Mouse (Mus musculus): ENCODE results near the gene Ppp3ca. TPM values are rescaled to one million over a fixed set of nuclear protein-coding genes. Genes with fewer than 3 reads are reported as not detected.
A peak's percentile ranks its signal among the peaks of the same experiment; 100 is the strongest.

Ppp3ca gene
- 2.8 and 3.9 TPM in 2 replicates for polyA plus RNA-seq (2012; rRNA removed)
- polyA plus RNA-seq (2014; fragmentation: Nextera tagmentation; extraction: Ambion mirVana), result 7.4 and 9.2 TPM in 2 replicates

DNA sequence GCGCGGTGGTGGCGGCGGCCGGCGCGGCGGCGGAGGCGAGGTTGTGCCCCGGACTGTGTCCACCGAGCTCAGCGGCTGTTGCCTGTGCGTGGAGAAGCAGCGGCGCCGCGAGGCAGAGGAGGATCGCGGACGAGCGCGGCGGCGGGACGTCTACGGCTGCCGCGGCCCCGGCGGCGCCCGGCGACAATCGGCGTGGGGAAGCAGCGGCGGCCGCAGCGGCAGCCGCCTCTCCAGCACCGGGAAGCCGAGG, at the start of gene Ppp3ca:
Gene Ppp3ca, plus strand, starts transcription at position 15 of the 250 bp plus-strand sequence.
- ATAC-seq (ENCODE audit: insufficient read depth), result no peak; the same call in 1 of the 2 replicates

DNA sequence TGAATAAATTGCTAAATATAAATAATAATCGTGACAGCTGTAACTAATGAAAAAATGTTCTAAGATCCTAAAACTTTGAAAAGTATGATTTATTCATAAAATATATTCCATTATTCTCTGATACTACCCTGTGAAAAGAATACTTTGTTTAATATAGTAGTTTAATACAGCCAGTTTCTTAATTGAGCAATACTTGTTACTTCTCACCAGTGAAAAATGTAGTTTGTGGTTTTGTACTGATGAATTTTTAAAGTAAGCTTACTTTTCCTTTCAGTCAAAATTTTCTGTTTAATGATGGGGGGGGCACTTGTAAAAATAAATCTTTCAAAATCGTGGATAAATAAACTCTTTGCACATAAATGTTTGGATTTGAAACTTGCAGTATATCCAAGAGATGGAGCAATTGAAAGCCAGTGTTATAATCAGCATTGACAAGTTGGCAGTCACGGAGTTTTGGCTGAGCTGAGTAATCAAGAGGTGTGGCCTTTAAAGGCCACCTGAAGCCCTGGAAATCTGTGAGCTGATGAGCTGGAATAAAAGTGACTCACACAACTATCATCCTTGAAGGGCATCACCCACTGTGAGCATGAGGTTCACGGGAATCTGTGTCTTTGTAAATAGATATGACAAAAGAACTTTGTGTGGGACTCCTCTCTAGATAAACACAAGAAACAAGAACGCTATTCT, 29.2 kb upstream of the Ppp3ca start:
- Histone ChIP-seq H3K4me2 (ENCODE audit: low read depth) (no peak overlapping the region), H3K27me3 (ENCODE audit: control insufficient read depth, insufficient read depth, low read length) (no peaks in the 10 kb centered on the region), H3K27ac (no peak overlapping the region), H3K36me3 (replicated peaks; ENCODE audit: control insufficient read depth, insufficient read depth, low read depth) (no peaks in the 10 kb centered on the region), H3K9me3 (ENCODE audit: control insufficient read depth, low read length) (no peaks in the 10 kb centered on the region), H3K4me3 (ENCODE audit: insufficient read depth in 1 of 2, low read depth in 2 of 2, low read length in 2 of 2) (no peak overlapping the region), H3K9ac (replicated peaks) (no peak overlapping the region), H3K4me1 (replicated peaks; ENCODE audit: control insufficient read depth in 2 of 2, insufficient read depth in 2 of 2, low read length in 1 of 2) (no peaks in the 10 kb centered on the region)
- TF ChIP-seq EP300 (IDR thresholded peaks at IDR 0.05; ENCODE audit: low read depth) (no peak), CTCF (IDR thresholded peaks at IDR 0.05; ENCODE audit: low read depth) (no peak)
- DNase-seq (ENCODE audit: low read depth in 3 of 3, low spot score in 3 of 3), result no peak
- no peak for ATAC-seq (ENCODE audit: insufficient read depth)
- WGBS (ENCODE audit: insufficient replicate concordance), result 55% methylated on average over 5 of the region's 5 CpGs

More for the DNA sequence above, at the start of gene Ppp3ca:
- no peak for TF ChIP-seq CTCF (IDR thresholded peaks at IDR 0.05; ENCODE audit: low read depth)
- no peak for TF ChIP-seq EP300 (IDR thresholded peaks at IDR 0.05; ENCODE audit: low read depth)
- WGBS (ENCODE audit: insufficient replicate concordance), result 1% methylated on average over 31 of the region's 43 CpGs
- Histone ChIP-seq H3K36me3 (replicated peaks; ENCODE audit: control insufficient read depth, insufficient read depth, low read depth) (no peaks in the 10 kb centered on the region), H3K4me1 (replicated peaks; ENCODE audit: control insufficient read depth in 2 of 2, insufficient read depth in 2 of 2, low read length in 1 of 2) (peaks cover 0 to 7% of the 10 kb centered on the region in 2 experiments; a peak in 2 of 4 replicates), H3K27ac (peak within 1 kb of the TSS; percentile 64), H3K4me2 (ENCODE audit: low read depth) (peak within 1 kb of the TSS; percentile 82), H3K4me3 (ENCODE audit: insufficient read depth in 1 of 2, low read depth in 2 of 2, low read length in 2 of 2) (peak within 1 kb of the TSS; percentile 63 to 95), H3K9ac (replicated peaks) (peak within 1 kb of the TSS; percentile 72), H3K27me3 (ENCODE audit: control insufficient read depth, insufficient read depth, low read length) (no peaks in the 10 kb centered on the region), H3K9me3 (ENCODE audit: control insufficient read depth, low read length) (no peaks in the 10 kb centered on the region)
- no peak for DNase-seq (ENCODE audit: low read depth in 3 of 3, low spot score in 3 of 3)

DNA sequence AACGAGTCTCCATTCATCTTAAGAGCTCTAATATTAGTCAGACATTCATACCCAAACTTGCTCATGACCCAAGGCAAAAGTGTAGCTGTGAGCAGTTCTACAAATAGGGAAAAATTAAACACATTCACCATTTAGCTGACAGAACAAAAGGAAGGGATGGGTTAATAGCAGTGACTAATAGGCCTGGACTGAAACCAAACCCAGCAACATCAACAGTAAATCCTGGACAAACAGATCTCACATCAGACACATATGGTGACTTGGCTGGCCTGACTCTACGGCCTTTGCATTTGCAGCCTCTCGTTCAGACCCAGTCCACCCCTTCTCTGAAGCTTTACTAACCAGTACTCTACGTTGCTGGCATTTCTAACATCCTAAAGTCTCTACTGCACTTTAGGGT, 19.0 kb upstream of the Ppp3ca start:
- no peak for ATAC-seq (ENCODE audit: insufficient read depth)
- TF ChIP-seq CTCF (IDR thresholded peaks at IDR 0.05; ENCODE audit: low read depth) (no peak), EP300 (IDR thresholded peaks at IDR 0.05; ENCODE audit: low read depth) (no peak)
- Histone ChIP-seq H3K36me3 (replicated peaks; ENCODE audit: control insufficient read depth, insufficient read depth, low read depth) (no peaks in the 10 kb centered on the region), H3K4me3 (ENCODE audit: insufficient read depth in 1 of 2, low read depth in 2 of 2, low read length in 2 of 2) (no peak overlapping the region), H3K4me2 (ENCODE audit: low read depth) (no peak overlapping the region), H3K4me1 (replicated peaks; ENCODE audit: control insufficient read depth in 2 of 2, insufficient read depth in 2 of 2, low read length in 1 of 2) (no peaks in the 10 kb centered on the region), H3K27me3 (ENCODE audit: control insufficient read depth, insufficient read depth, low read length) (no peaks in the 10 kb centered on the region), H3K9me3 (ENCODE audit: control insufficient read depth, low read length) (no peaks in the 10 kb centered on the region), H3K27ac (no peak overlapping the region), H3K9ac (replicated peaks) (no peak overlapping the region)
- no peak for DNase-seq (ENCODE audit: low read depth in 3 of 3, low spot score in 3 of 3)
- WGBS (ENCODE audit: insufficient replicate concordance), result 58% methylated on average over 4 of the region's 4 CpGs

DNA sequence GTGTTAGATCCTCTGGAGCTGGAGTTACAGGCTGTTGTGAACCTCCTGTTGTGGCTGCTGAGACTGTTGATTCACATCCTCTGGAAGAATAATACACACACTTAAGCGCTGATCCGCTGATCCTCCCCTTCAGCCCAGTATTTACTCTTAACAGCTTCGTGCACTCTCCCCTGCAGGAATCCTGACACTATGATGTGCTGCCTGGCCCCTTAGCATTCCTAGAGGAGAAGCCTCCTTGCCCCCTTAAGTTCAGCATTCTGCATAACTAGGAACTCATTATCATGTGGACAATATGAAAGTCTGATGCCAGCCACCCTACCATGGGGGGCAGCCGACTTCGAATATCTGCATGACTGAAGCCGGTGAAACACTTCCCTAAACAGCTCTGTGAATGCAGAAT, 18.4 kb upstream of the Ppp3ca start:
- no peak for ATAC-seq (ENCODE audit: insufficient read depth)
- H3K9me3 ChIP-seq (ENCODE audit: control insufficient read depth, low read length), result no peaks in the 10 kb centered on the region
- H3K4me1 ChIP-seq (replicated peaks; ENCODE audit: control insufficient read depth in 2 of 2, insufficient read depth in 2 of 2, low read length in 1 of 2), result no peaks in the 10 kb centered on the region
- no peak overlapping the region for H3K4me3 ChIP-seq (ENCODE audit: insufficient read depth in 1 of 2, low read depth in 2 of 2, low read length in 2 of 2)
- no peak overlapping the region for H3K9ac ChIP-seq (replicated peaks)
- no peaks in the 10 kb centered on the region for H3K27me3 ChIP-seq (ENCODE audit: control insufficient read depth, insufficient read depth, low read length)
- H3K36me3 ChIP-seq (replicated peaks; ENCODE audit: control insufficient read depth, insufficient read depth, low read depth), result no peaks in the 10 kb centered on the region
- no peak for DNase-seq (ENCODE audit: low read depth in 3 of 3, low spot score in 3 of 3)
- 57% methylated on average over 6 of the region's 6 CpGs for WGBS (ENCODE audit: insufficient replicate concordance)
- H3K27ac ChIP-seq, result no peak overlapping the region
- no peak for TF ChIP-seq EP300 (IDR thresholded peaks at IDR 0.05; ENCODE audit: low read depth)
- TF ChIP-seq CTCF (IDR thresholded peaks at IDR 0.05; ENCODE audit: low read depth), result no peak
- no peak overlapping the region for H3K4me2 ChIP-seq (ENCODE audit: low read depth)

DNA sequence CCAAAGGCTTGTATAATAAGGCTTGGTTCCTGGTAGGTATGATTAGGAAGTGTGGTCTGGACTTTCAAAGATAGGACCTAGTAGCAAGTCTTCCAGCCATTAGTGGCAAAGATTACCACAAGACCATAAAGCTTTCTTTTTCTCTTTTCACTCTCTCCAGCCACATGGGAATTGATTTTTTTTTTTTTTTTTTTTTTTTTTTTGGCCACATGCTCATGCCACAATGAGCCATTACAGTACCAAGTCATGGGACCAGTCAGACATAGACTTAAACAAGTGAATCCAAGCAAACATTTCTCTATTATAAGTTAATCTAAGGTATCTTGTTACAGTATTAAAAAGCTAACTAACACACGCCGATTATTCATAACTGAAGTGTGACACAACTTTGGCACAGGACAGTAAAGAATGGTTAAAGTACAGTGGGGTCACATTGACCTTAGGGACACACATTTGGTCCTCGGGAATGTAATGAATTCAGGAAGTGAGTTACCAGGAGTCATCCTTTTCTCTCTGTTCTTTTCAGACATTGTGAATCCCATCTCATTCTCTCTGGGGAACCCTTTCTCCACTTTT, 13.4 kb upstream of the Ppp3ca start:
- Histone ChIP-seq H3K9ac (replicated peaks) (no peak overlapping the region), H3K36me3 (replicated peaks; ENCODE audit: control insufficient read depth, insufficient read depth, low read depth) (no peaks in the 10 kb centered on the region), H3K4me3 (ENCODE audit: insufficient read depth in 1 of 2, low read depth in 2 of 2, low read length in 2 of 2) (no peak overlapping the region), H3K27ac (no peak overlapping the region), H3K4me2 (ENCODE audit: low read depth) (no peak overlapping the region), H3K9me3 (ENCODE audit: control insufficient read depth, low read length) (no peaks in the 10 kb centered on the region), H3K27me3 (ENCODE audit: control insufficient read depth, insufficient read depth, low read length) (no peaks in the 10 kb centered on the region), H3K4me1 (replicated peaks; ENCODE audit: control insufficient read depth in 2 of 2, insufficient read depth in 2 of 2, low read length in 1 of 2) (no peaks in the 10 kb centered on the region)
- DNase-seq (ENCODE audit: low read depth in 3 of 3, low spot score in 3 of 3) (no peak), ATAC-seq (ENCODE audit: insufficient read depth) (no peak)
- no peak for TF ChIP-seq EP300 (IDR thresholded peaks at IDR 0.05; ENCODE audit: low read depth)
- no peak for TF ChIP-seq CTCF (IDR thresholded peaks at IDR 0.05; ENCODE audit: low read depth)
- 57% methylated on average over 3 of the region's 3 CpGs for WGBS (ENCODE audit: insufficient replicate concordance)

Measured in liver, embryonic 14.5 days (tissue).